Mouse (Mus musculus): Measurements from ENCODE around the gene Masp1.

Gene Masp1

GRCm38 (mm10) chr16:23401959-23402358, 118.7 kb downstream of the Masp1 start:
- DNase-seq (ENCODE audit: low spot score in 2 of 2): no peak

- no peak for DNase-seq (ENCODE audit: low spot score in 2 of 2)
Observed at GRCm38 (mm10) chr16:23401463-23401862, 119.2 kb downstream of the Masp1 start.
